11 mouse cellular contexts compared by ENCODE assay signal in genomic region chr2:145850779-145851178, GRCm38 (mm10). TPM values are rescaled to one million over a fixed set of nuclear protein-coding genes. Genes with fewer than 3 reads are reported as not detected.
DNase-seq lines count a peak whose midpoint lies in the region; ATAC-seq lines count a peak whose summit lies in the region.
"Had no signal": no experiment of that assay in that cellular context is flagged by ENCODE, and none has a peak within 500 bp of the region (broad histone marks: within the 10 kb centered on the region; RNA-seq: fewer than 3 reads in every experiment).

No protein-coding gene starts in this region.

- no peaks in the 10 kb centered on the region for H3K9me3 ChIP-seq in hindbrain, embryonic 13.5 days
- H3K9me3 ChIP-seq: kidney, embryonic 15.5 days had no signal

- no peak overlapping the region for H3K4me2 ChIP-seq in hindbrain, embryonic 13.5 days
- H3K4me2 ChIP-seq: kidney, embryonic 15.5 days had no signal

- H3K4me3 ChIP-seq in hindbrain, embryonic 13.5 days: no peak overlapping the region
- H3K4me3 ChIP-seq: kidney, embryonic 15.5 days had no signal

- no peak for ATAC-seq in hindbrain, embryonic 13.5 days (ENCODE audit: low FRiP score)

- no peak overlapping the region for H3K27ac ChIP-seq in hindbrain, embryonic 13.5 days

- peaks cover 17% of the 10 kb centered on the region for H3K36me3 ChIP-seq in hindbrain, embryonic 13.5 days

- DNase-seq in frontal cortex, adult 2 months (ENCODE audit: extremely low spot score in 1 of 2, low spot score in 1 of 2): peak; percentile 47 to 72
- DNase-seq in frontal cortex, postnatal 10 days (ENCODE audit: low spot score in 2 of 2): no peak
- DNase-seq in lung, postnatal 10 days: peak; percentile 56
- DNase-seq in lung, postnatal 14 days: no peak
- peak; percentile 56 to 61 for DNase-seq in left cerebral cortex, adult 9 months (ENCODE audit: low spot score in 2 of 2)
- peak; percentile 49 to 81 for DNase-seq in lung, postnatal 4 days
- no peak for DNase-seq in cerebellum, adult 11-12 months
- DNase-seq: heart, adult 11 months; spleen, adult 18-20 months had no signal

- no peaks in the 10 kb centered on the region for H3K27me3 ChIP-seq in hindbrain, embryonic 13.5 days
- H3K27me3 ChIP-seq: kidney, embryonic 15.5 days had no signal

- no peaks in the 10 kb centered on the region for H3K4me1 ChIP-seq in hindbrain, embryonic 13.5 days (replicated peaks)

- no peak overlapping the region for H3K9ac ChIP-seq in hindbrain, embryonic 13.5 days
- H3K9ac ChIP-seq: kidney, embryonic 15.5 days had no signal

- 42% methylated on average over 4 of the region's 4 CpGs for WGBS in hindbrain, embryonic 13.5 days

RNA-seq across cellular contexts. Expression of gene Naa20, which starts 51.1 kb away (rescaled TPM):
- 71.1 and 90.5 TPM in 2 replicates for polyA plus RNA-seq in frontal cortex, adult 2 months (2012; rRNA removed)
- 118 and 121 TPM in 2 replicates for polyA plus RNA-seq in hindbrain, embryonic 13.5 days (2015; fragmentation: Nextera tagmentation; extraction: Ambion mirVana)

Comparison
In these comparisons a context has a peak if more than half of its experiments do, and no peak if none do; other contexts are left out.
1. DNase-seq: peak in frontal cortex, adult 2 months (2 of 2), lung, postnatal 10 days (single experiment), left cerebral cortex, adult 9 months (2 of 2) and lung, postnatal 4 days (2 of 2); none in frontal cortex, postnatal 10 days (0 of 2), lung, postnatal 14 days (single experiment) and cerebellum, adult 11-12 months (single experiment).